Mouse (Mus musculus): Measurements from ENCODE around the gene Slc50a1.
A peak's percentile ranks its signal among the peaks of the same experiment; 100 is the strongest.

The Slc50a1 gene

DNA sequence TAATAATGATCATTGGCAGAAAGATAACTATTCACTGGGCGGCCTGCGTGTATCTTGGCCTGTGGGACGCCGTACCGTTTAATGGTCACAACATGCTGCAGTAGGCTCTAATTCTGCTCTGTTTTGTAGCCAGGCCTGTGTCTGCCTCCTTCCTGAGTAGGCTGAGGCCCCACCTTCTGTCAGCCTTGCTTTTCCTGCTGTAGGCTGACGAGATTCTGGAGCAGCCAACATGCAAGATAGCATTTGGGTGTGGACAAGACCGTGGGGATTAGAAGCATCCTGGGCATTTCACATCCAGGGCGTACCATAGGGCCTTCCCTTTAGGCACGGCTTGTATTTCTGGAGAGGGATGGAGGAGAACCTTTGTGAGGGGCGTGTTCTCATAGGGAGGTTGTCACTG, 8.0 kb downstream of the Slc50a1 start:
- no peak for DNase-seq (ENCODE audit: low spot score)

DNA sequence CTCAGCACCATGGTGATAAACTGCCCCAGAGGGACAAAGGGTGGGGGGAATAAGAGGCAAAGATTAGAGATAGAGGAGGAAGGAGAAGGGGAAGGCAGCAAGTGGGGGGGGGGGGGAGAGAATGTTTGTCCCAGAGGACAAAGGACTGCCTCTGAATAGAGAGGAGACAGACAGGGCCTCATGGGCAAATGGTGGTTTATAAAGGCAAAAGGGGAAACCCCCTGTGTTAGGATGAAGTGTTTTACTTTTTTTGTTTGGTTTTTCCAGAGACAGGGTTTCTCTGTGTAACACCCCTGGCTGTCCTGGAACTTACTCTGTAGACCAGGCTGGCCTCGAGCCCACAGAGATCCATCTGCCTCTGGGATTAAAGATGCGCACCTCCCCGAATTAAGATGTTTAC, 10.2 kb downstream of the Slc50a1 start:
- DNase-seq (ENCODE audit: low spot score): no peak

DNA sequence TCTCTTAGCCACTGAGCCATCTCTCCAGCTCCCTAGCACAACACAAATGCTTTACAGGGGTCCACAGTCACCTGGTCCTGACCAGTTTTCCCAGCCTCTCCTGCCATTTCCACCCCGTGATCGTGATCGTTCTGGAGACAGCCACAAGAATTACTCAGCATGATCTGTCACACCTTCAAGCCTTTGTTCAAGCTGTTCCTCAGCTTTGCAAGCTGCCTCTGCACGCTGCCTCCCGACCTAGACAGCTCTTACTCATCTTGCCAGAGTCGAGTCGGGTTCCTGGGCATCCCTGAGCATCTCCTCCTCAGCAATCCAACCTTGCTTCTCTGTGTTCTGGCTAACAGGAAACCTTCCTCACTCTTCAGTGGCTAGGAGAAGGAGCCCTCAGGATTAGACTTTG, 11.3 kb downstream of the Slc50a1 start, which contains the start of gene Dpm3:
Gene Dpm3 (plus strand): TSS at position 283 of the 400 bp plus-strand sequence.
- no peak for DNase-seq (ENCODE audit: low spot score)

DNA sequence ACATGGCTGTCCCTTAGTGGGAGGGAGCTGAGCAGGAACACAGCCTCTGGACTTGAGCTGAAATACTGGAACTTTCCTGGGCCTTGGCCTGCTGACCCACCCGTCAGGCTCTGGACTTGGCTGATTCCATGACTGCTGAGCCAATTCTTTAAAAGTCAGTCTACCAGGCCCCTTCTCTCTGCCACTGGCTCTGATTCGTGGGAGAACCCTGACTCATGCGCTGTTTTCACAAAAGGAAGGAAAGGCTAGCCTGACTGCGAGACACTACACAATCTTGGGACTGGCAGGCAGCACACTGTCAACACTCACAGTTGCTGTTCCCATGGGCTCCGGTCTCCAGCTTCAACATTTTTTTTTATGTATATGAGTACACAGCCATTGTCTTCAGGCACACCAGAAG, 14.2 kb downstream of the Slc50a1 start:
- DNase-seq (ENCODE audit: low spot score): no peak

DNA sequence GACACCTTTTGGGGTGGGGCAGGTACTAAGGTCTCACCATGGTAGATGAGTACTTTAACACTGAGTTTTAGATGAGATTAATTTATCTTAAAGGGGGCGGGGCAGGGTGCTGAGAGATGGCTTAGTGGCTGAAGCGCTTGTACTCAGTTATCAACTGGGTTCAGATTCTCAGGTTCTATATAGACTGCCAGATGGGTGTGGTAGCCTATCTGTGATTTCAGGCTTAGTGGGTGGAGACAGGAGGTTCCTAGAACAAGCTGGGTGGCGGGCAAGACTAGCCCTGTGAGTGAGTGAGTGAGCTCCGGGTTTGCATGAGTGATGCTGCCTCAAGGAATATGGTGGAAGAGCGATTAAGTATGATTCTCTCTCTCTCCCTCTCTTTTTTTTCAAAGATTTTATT, 15.4 kb downstream of the Slc50a1 start:
- no peak for DNase-seq (ENCODE audit: low spot score)

DNA sequence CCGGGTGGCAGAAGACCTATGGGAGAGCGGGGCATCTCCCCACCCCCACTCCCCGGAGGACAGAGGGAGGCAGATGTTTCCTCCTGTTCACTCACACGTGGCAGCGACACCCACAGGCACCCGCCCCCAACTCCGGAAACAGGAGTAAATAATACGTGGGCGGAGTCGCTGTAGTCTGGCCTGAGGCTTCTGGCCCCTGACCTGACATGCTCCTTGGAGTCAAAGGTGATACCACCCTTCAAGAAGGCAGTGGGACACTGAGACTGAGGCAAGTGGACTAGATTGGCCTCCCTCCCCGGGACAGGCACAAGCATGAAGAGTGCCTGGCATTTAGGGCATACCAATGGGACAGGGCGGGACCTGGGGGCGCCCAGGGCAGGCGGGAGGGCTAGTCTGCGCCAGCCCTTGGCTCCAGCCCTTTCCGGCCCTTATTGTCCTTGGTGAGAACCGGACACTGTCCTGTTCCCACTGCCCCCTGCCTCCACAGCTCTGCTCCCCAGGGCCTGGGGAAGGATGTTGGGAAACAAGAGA, 18.9 kb downstream of the Slc50a1 start:
- DNase-seq (ENCODE audit: low spot score): peak; percentile 47

DNA sequence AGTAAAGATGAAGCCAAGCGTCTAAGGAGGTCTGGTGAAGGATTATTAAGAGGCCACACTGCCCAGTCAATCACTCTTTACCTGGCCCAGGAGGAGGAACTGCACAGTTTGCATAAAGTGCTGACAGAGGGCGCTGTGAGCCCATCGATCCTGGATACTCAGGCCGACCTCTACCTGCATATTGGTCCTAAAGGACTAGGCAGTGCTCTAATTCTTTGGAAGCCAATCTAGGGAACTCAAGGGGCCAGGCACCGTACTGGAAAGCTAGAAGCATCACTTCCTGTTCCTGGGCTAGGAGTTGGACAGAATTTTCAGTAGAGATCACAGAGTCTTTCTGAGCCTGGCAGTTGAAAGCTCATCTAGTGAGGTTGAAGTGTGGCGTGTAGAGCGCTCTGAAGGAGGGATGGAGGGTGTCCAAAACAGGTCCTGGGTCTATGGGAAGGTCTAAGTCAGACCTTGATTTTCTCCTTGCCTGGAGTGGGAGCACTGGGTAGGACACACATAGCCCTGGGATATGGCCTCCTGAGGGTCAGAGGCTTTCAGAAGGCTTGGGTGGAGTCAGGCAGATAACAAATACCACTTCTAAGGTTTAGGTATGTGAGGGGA, 19.8 kb downstream of the Slc50a1 start:
- DNase-seq (ENCODE audit: low spot score): peak; percentile 72

DNA sequence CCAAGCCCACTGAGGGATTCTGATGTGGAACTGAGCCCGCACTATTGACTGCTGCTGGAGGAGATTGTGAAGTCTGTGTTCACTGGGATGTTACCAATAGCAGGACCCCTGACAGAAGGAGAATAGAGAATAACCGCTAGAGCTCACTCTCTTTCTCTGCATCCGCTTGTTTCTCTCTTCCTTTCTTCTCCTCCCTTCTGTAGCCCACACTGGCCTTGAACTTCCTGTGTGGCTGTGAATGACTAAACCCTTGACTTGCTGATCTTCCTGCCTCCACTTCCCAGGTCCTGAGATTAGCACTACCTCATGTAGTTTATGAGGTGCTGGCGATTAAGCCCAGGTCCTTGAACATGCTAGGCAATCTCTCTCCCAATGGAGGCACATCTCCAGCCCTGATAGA, 22.9 kb downstream of the Slc50a1 start:
- no peak for DNase-seq (ENCODE audit: low spot score)

DNA sequence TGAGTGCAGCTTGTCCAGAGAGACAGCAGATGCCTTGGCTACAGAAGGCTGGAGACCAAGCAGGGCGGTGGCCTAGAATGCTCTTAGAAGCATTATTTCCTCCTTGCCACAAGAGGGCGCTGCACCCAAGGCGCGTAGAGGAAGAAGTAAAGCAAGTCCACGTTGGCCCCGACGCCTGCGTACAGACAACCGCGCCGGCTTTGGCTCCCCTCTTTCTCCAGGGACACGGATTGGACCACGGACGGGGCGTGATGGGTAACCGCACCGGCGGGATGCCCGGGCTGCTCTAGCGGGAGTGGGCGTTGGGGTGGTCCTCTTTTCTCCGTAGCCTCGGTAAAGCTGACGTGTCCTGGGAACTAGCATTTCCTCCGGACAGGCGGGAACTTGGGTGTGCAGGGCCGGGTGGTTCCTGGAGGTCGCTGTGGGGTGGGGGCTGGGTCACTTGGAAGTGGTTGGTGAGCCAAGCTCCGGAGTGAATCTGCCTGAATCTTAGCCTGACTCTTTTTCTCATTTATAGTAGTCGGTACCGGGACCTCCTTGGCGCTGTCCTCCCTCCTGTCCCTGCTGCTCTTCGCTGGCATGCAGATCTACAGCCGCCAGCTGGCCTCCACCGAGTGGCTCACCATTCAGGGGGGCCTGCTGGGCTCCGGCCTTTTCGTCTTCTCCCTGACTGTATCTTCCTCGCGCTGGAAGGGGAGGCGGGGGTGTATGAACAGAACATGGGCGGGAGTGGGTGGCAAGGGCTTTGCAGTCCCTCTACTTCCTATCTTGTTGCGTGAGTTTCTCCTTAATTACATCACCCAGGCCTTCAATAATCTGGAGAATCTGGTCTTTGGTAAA, 23.9 kb downstream of the Slc50a1 start, which contains the start of gene Trim46:
Gene Trim46 (minus strand): TSS at position 49 of the 840 bp plus-strand sequence.
- peak; percentile 94 for DNase-seq (ENCODE audit: low spot score)

DNA sequence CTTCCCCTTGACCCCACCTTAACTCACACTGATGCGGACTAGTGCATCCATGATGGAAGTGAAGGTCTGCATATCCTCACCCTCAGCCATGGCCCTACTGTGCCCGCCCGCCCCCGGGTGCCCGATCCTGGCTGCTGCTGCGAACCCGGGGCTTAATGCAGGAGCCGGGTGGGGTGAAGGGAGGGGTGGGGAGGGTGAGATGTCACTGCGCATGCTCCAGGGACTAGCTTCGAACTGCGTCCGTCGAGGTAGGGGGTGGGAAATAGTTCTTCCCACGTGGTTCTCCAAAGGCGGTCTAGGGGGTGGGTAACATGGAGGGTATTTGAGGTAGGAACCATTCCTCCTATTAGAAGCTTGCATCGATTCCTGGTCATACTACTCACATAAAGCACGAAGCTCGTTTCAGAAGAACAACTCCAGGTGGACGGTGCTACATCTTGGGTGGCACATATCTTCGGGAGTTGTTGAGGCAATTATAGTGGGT, 24.6 kb downstream of the Slc50a1 start, which contains the start of gene Krtcap2:
Gene Krtcap2 (plus strand): TSS at position 279 of the 484 bp plus-strand sequence.
- peak; percentile 68 for DNase-seq (ENCODE audit: low spot score)

DNA sequence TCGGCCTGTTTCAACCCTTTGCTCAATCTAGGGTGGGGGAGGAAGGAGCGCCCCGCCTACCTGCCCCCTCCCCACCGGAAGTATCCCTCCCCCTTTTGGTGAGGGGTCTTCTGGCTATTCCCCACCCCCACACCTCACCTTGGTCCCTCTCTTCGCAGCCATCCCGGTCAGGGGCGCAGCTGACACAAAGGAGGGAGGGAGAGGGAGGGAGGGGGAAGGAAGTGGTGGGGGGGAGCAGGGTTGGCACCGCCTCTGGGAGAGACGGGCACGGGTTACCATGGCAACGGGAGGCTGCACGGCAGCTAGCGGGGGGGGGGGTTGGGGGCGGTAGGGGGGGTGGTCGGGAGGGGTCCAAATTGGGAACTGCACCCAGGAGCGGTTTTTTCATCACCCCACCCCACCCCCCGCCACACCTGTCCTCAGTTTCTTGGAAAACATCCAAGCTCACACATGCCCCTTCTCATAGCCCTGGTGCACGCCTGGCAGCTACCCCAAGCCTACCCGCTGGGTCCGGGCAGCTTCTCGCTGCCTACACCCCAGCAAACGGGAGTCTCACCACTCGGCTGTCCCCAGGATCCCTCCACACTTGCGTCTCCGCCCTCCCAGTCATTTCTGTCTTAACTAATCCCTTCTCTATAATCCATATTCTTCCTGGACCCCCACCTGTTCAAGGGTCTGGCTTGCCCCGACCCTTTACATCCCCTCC, 25.2 kb downstream of the Slc50a1 start:
- DNase-seq (ENCODE audit: low spot score): peak; percentile 71

DNA sequence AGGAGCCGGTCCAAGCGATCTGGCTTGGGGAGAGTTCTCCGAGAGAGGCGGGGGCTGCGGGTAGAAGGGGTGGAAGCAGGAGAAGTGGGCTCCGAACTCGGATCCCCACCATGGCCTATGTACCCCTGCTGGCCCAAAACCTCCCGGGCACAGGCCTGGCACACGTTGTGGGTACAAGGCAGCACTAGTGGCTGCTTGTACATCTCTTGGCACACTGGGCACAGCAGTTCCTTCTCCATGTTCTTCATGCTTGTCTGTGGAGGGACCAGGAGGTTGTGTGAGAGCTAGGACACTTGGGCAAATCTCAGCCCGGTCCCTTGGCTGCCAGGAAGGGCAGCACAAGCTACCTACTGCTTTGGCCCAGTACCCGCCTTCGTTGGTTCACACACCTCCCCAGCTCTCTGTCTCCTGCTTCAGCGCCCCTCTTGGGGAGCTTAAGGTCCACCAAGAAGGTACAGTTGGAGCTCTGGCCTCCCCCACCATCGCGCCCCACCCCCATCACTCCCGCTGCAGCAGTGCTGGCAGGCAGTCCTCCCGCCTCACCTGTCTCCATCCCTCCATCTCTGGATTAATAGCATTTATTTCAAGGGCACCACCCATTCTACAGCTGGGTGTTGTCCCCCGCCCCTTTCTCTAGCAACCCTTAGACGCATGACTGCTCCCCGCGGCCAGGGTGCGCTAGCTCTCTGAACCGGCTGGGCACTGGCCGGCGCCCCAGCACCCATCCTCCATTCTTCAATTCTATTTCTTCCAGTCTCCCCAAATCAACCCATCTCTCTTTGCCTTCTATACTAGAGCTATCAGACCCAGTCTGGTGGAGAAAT, 26.0 kb downstream of the Slc50a1 start:
- DNase-seq (ENCODE audit: low spot score): peak; percentile 49

DNA sequence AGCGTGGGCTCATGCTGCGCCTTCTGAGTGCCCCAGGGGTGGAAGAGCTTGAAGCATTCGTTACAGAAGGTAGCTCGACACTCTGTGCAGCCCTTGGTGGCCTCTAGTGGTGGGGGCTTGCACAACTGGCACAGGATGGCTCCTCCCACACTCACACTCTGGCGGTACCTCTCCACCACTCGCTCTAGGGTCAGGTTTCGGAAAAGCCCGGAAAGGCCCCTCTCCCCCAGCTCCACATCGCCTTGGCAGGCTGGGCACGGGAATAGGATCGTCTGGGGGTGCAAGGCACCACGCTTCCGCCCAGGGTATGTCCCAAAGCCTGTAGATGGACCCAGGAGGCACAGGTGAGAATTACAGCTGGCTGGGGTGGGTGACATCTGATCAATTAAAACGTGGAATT, 26.8 kb downstream of the Slc50a1 start:
- peak; percentile 79 for DNase-seq (ENCODE audit: low spot score)

DNA sequence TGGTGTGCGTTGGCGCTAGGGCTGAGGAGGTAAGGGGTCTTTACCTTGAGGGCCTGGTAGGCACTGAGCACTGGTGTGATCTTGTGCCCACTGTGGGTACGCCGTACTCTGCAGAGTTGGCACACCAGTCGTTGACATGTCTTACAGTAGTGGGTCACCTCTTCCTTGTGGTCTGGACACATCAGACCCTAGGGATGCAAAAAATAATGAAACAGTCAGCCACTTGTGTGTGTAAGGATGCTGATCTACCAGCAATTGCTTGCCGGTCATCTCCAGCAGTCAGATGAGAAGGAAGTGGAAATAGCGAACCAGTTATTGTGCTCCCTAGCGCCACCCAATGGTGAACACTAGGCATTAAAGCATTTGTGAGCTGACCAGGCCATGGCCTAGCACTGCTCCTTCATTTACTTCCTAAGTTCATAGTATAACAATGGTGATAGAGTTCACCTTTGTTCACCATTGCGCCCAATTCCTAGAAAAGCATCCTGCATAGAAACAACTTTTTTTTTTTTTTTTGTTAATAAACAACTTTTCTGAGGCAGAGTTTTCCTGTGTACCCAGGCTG, 28.0 kb downstream of the Slc50a1 start:
- peak; percentile 55 for DNase-seq (ENCODE audit: low spot score)

DNA sequence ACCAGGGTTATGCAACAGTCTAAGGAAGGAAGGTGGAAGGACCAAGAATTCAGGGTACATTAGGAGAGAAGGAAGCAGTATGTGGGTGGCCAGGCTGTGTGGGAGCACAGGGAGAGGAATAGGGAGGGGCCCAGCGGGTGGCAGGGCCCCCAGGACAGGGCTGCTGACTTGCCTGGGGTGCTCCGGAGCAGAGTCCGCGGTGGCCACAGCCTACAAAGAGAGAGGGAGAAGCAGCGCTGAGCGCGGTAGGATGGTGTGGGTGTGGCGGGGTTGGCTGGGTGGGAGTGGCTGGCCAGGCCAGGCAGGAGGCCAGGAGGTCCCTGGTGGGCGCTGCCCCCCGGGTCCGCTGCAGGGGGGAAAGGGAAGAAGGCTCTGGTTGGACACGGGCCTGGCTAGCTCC, 31.9 kb downstream of the Slc50a1 start:
- no peak for DNase-seq (ENCODE audit: low spot score)

DNA sequence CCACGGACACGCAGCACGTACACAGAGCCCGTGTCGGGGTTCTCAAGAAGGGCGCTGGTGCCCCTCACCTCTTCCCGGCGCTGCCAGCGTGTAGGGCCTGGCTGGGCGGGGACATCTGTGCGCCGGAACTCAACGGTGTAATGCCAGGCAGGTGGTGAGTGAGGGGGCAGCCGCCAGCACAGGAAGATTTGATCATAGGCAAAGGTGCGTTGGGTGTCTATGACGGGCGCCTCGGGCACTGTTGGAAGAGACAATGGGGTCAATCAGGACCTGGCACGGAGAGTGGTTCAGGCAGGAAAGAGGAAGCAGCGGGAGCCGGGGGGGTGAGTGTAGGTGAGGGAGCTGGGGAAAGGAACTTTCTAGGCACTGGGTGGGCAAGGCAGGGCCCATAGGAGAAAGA, 32.7 kb downstream of the Slc50a1 start:
- no peak for DNase-seq (ENCODE audit: low spot score)

DNA sequence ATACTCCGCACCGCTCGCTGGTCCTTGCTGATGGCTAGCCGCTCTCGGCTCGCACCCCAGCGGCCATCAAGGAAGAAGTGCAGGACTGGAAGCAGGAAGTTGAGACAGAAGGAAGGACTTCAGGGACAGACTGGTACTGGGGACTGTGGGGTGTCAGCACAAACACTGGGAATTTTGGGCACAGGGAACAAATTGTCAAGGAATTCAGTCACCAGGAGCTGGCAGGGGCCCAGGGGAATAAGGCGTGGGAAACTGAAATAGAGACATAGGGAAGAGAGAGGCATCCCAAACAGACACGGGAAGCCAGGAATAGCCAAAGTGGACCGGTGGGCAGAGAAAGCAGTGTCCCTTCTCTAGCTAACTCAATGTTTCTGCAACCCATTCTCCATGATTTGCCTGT, 33.9 kb downstream of the Slc50a1 start:
- no peak for DNase-seq (ENCODE audit: low spot score)

DNA sequence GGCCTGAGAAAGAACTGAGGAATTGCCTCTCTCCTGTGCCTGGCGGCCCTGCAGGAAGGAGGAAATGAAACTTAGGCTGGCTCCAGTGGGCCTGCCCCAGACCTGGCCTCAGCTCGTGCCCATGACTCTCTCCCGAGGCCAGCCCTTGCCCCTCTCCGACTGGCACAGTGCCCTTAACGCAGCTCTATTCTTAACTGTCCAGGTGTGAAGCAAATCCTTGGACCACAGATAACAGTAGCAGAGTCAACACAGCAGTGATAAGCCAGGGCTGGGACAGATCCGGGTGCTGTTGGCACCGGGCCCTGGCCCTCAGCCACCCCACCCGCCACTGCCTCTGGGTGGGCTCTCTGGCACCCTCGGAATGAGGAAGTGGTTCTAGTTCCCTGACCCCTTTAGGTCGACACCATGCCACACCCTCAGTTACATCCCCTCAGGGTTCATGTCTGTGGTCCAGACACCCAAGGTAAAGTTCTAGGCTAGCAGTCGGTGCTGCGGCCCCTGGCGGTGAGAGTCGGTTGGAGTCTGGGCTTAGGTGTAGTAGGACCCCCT, 36.7 kb downstream of the Slc50a1 start:
- DNase-seq (ENCODE audit: low spot score): no peak

DNA sequence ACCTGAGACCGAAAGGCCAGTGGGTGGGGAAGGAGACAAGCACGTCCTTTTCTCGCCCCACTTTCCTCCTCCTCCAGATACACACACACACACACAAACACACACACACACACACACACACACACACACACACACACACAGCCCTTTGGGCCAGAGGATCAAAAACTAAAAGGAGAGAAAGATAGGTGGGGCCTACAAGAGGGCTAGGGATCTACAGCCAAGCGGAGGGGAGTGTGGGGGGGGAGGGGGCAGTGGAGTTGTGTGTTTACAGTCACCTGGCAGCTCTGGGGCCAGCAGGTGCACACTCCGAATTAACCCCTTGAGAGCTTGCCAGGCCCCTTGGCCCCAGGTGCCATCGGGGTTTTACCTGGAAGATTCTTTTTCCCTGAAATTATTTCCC, 37.8 kb downstream of the Slc50a1 start:
- no peak for DNase-seq (ENCODE audit: low spot score)

DNA sequence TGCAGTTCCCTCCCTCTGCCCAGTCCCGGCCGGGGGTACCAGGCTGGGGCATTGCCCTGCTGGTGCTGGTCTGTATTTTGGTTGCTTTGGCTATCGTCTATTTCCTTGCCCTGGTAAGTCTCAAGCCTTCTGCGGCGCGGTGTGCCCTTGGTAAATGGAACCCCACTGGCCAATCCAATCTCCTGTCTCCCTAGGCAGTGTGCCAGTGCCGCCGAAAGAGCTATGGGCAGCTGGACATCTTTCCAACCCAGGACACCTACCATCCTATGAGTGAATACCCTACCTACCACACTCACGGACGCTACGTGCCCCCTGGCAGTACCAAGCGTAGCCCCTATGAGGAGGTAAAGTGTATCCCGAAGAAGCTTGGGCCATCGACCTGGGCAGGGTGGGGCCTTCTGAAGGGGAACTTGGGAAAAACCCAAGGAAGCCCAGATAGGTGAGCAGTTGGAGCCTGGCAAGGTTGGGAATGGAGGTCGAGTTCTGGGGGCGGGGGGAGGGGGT, 38.5 kb downstream of the Slc50a1 start:
- DNase-seq (ENCODE audit: low spot score): no peak

DNA sequence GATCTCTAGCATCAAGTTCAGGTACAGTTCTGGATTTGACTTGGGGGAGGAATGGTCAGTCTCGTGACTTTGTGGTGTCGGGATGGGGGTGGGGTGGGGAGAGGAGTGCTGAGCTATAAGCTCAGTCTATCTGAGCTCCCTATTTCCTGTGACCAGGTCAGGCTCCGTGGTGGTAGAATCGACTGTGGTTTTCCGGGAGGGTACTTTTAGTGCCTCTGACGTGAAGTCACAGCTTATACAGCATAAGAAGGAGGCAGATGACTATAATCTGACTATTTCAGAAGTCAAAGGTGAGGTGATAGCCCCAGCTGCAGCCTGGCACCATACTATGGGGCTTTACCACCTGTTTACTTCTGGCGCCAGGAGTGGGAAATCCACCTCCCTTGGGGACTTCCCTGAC, 39.0 kb downstream of the Slc50a1 start:
- no peak for DNase-seq (ENCODE audit: low spot score)

Measured in retina, embryonic 14.5 days (tissue).